Comparison of ENCODE assay signal across 14 mouse cellular contexts in the genomic region with DNA sequence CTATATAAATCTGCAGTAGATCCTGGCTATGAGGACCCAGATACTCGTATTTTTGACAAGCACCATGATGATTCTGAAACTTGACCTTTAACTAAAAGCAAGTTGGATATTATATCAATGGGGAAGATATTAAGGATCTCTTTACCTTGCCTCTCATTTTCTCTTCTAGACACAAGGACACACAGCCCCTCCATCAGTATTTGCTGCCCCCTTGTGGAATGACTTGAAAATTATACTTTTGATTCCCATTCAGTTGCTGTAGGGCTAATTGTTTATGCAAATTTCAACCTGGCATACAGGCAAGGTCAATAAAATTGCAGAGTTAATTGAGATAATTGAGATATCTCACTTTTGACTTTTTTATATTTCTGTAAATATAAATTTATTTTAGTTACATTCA.
DNase-seq lines count a peak whose midpoint lies in the region; ATAC-seq and TF ChIP-seq lines count a peak whose summit lies in the region.
"Had no signal": no experiment of that assay in that cellular context is flagged by ENCODE, and none has a peak within 500 bp of the region (broad histone marks: within the 10 kb centered on the region; RNA-seq: fewer than 3 reads in every experiment).

No protein-coding gene starts in this region.

- no peaks in the 10 kb centered on the region for H3K27me3 ChIP-seq in hindbrain, embryonic 14.5 days (ENCODE audit: control insufficient read depth, insufficient read depth, low read length)
- no peaks in the 10 kb centered on the region for H3K27me3 ChIP-seq in hindbrain, embryonic 16.5 days (replicated peaks; ENCODE audit: control insufficient read depth, insufficient read depth, low read length)
- H3K27me3 ChIP-seq in midbrain, postnatal 0 days (ENCODE audit: insufficient read depth, low read length), result no peaks in the 10 kb centered on the region
- H3K27me3 ChIP-seq in midbrain, embryonic 16.5 days (ENCODE audit: control insufficient read depth, insufficient read depth, low read depth, low read length), result no peaks in the 10 kb centered on the region
- no peaks in the 10 kb centered on the region for H3K27me3 ChIP-seq in heart, embryonic 11.5 days (ENCODE audit: control insufficient read depth, insufficient read depth, low read length)
- H3K27me3 ChIP-seq: CH12.LX had no signal

- peak; percentile 38 for DNase-seq in hindbrain, embryonic 14.5 days (ENCODE audit: low spot score)
- DNase-seq in midbrain, postnatal 0 days (ENCODE audit: low spot score), result peak; percentile 42
- DNase-seq in telencephalon, adult 2 months (ENCODE audit: low read depth, low spot score), result peak; percentile 1
- no peak for DNase-seq in urinary bladder, postnatal 4 days (ENCODE audit: low spot score in 2 of 2)
- DNase-seq: adrenal gland, adult 2 months; cerebellum, adult 11 months; kidney, adult 11 months; lung, adult 2 months; thymus, postnatal 25 days had no signal

- peak; percentile 59 for TF ChIP-seq CTCF in midbrain, postnatal 0 days (IDR thresholded peaks at IDR 0.05)
- TF ChIP-seq CTCF in cortical plate, adult 2 months (IDR thresholded peaks at IDR 0.05; ENCODE audit: extremely low read depth, insufficient read depth, low read length), result peak; percentile 17; the same call in 1 of the 2 replicates

- no peak overlapping the region for H3K27ac ChIP-seq in hindbrain, embryonic 14.5 days
- H3K27ac ChIP-seq in hindbrain, embryonic 16.5 days (ENCODE audit: low read depth, low read length), result no peak overlapping the region
- H3K27ac ChIP-seq in midbrain, postnatal 0 days (ENCODE audit: low read depth, low read length), result no peak overlapping the region
- no peak overlapping the region for H3K27ac ChIP-seq in midbrain, embryonic 16.5 days (ENCODE audit: low read length)
- H3K27ac ChIP-seq in cortical plate, adult 2 months (ENCODE audit: insufficient read depth, low read length), result no peak overlapping the region
- H3K27ac ChIP-seq in heart, embryonic 11.5 days (ENCODE audit: low read depth, low read length), result no peak overlapping the region

- H3K9me3 ChIP-seq in hindbrain, embryonic 14.5 days (ENCODE audit: control insufficient read depth, low read length), result no peaks in the 10 kb centered on the region
- H3K9me3 ChIP-seq in hindbrain, embryonic 16.5 days (ENCODE audit: control insufficient read depth, low read length), result no peaks in the 10 kb centered on the region
- no peaks in the 10 kb centered on the region for H3K9me3 ChIP-seq in midbrain, postnatal 0 days (ENCODE audit: low read length)
- no peaks in the 10 kb centered on the region for H3K9me3 ChIP-seq in midbrain, embryonic 16.5 days (replicated peaks; ENCODE audit: control insufficient read depth, low read length, poor library complexity, severe bottlenecking)
- H3K9me3 ChIP-seq in heart, embryonic 11.5 days (replicated peaks; ENCODE audit: control insufficient read depth, low read length), result no peaks in the 10 kb centered on the region

- H3K4me2 ChIP-seq in hindbrain, embryonic 14.5 days (replicated peaks), result no peak overlapping the region
- no peak overlapping the region for H3K4me2 ChIP-seq in hindbrain, embryonic 16.5 days (ENCODE audit: low read length)
- H3K4me2 ChIP-seq in midbrain, postnatal 0 days (ENCODE audit: low read depth, low read length, poor library complexity, severe bottlenecking), result no peak overlapping the region
- H3K4me2 ChIP-seq in midbrain, embryonic 16.5 days (ENCODE audit: low read length), result no peak overlapping the region
- H3K4me2 ChIP-seq in heart, embryonic 11.5 days, result no peak overlapping the region

- no peaks in the 10 kb centered on the region for H3K4me1 ChIP-seq in hindbrain, embryonic 14.5 days (replicated peaks; ENCODE audit: control insufficient read depth, insufficient read depth, low read length)
- H3K4me1 ChIP-seq in hindbrain, embryonic 16.5 days (ENCODE audit: control insufficient read depth, insufficient read depth, low read depth, low read length), result no peaks in the 10 kb centered on the region
- H3K4me1 ChIP-seq in midbrain, postnatal 0 days (ENCODE audit: insufficient read depth, low read length), result no peaks in the 10 kb centered on the region
- H3K4me1 ChIP-seq in midbrain, embryonic 16.5 days (ENCODE audit: control insufficient read depth, insufficient read depth, low read length), result no peaks in the 10 kb centered on the region
- no peaks in the 10 kb centered on the region for H3K4me1 ChIP-seq in cortical plate, adult 2 months (ENCODE audit: control insufficient read depth, insufficient read depth, low read length)
- H3K4me1 ChIP-seq in heart, embryonic 11.5 days (ENCODE audit: control insufficient read depth, insufficient read depth, low read length), result no peaks in the 10 kb centered on the region

- H3K4me3 ChIP-seq in hindbrain, embryonic 14.5 days (replicated peaks; ENCODE audit: low read length), result no peak overlapping the region
- no peak overlapping the region for H3K4me3 ChIP-seq in hindbrain, embryonic 16.5 days (ENCODE audit: low read length)
- no peak overlapping the region for H3K4me3 ChIP-seq in midbrain, postnatal 0 days (ENCODE audit: low read depth, low read length)
- no peak overlapping the region for H3K4me3 ChIP-seq in midbrain, embryonic 16.5 days (ENCODE audit: low read depth, low read length)
- no peak overlapping the region for H3K4me3 ChIP-seq in cortical plate, adult 2 months (ENCODE audit: insufficient read depth, low read length)
- H3K4me3 ChIP-seq in heart, embryonic 11.5 days (ENCODE audit: low read depth, low read length), result no peak overlapping the region

- no peaks in the 10 kb centered on the region for H3K36me3 ChIP-seq in hindbrain, embryonic 14.5 days (replicated peaks; ENCODE audit: control insufficient read depth, insufficient read depth)
- no peaks in the 10 kb centered on the region for H3K36me3 ChIP-seq in hindbrain, embryonic 16.5 days (ENCODE audit: control insufficient read depth, insufficient read depth, low read length)
- no peaks in the 10 kb centered on the region for H3K36me3 ChIP-seq in midbrain, postnatal 0 days (ENCODE audit: insufficient read depth, low read length)
- H3K36me3 ChIP-seq in midbrain, embryonic 16.5 days (ENCODE audit: control insufficient read depth, insufficient read depth, low read length), result no peaks in the 10 kb centered on the region
- no peaks in the 10 kb centered on the region for H3K36me3 ChIP-seq in heart, embryonic 11.5 days (ENCODE audit: control insufficient read depth, insufficient read depth, low read length)

- 56% methylated on average over 1 of the region's 1 CpGs for WGBS in hindbrain, embryonic 14.5 days
- WGBS in hindbrain, embryonic 16.5 days, result 67% methylated on average over 1 of the region's 1 CpGs
- WGBS in midbrain, postnatal 0 days, result 63% methylated on average over 1 of the region's 1 CpGs
- WGBS in midbrain, embryonic 16.5 days, result 50% methylated on average over 1 of the region's 1 CpGs
- 23% methylated on average over 1 of the region's 1 CpGs for WGBS in heart, embryonic 11.5 days (ENCODE audit: insufficient replicate concordance)

- no peak for TF ChIP-seq POLR2A in cortical plate, adult 2 months (IDR thresholded peaks at IDR 0.05; ENCODE audit: extremely low read depth, insufficient read depth, low read length)

- no peak overlapping the region for H3K9ac ChIP-seq in hindbrain, embryonic 14.5 days
- no peak overlapping the region for H3K9ac ChIP-seq in hindbrain, embryonic 16.5 days (ENCODE audit: low read depth, low read length)
- H3K9ac ChIP-seq in midbrain, postnatal 0 days (replicated peaks; ENCODE audit: low read length, poor library complexity, severe bottlenecking), result no peak overlapping the region
- no peak overlapping the region for H3K9ac ChIP-seq in midbrain, embryonic 16.5 days (ENCODE audit: low read depth, low read length)
- H3K9ac ChIP-seq in heart, embryonic 11.5 days (ENCODE audit: low read depth, low read length), result no peak overlapping the region

- no peak for ATAC-seq in hindbrain, embryonic 14.5 days (ENCODE audit: low FRiP score)
- ATAC-seq in hindbrain, embryonic 16.5 days, result no peak
- ATAC-seq in midbrain, postnatal 0 days (ENCODE audit: low FRiP score), result no peak
- ATAC-seq in midbrain, embryonic 16.5 days, result no peak
- no peak for ATAC-seq in heart, embryonic 11.5 days (replicated peaks; ENCODE audit: insufficient number of reproducible peaks, low FRiP score, low TSS enrichment)

Comparison
In these comparisons a context has a peak if more than half of its experiments do, and no peak if none do; other contexts are left out.
1. DNase-seq: peak in hindbrain, embryonic 14.5 days (single experiment), midbrain, postnatal 0 days (single experiment) and telencephalon, adult 2 months (single experiment); none in urinary bladder, postnatal 4 days (0 of 2).